Mouse (Mus musculus): Measurements from ENCODE around the gene Cd8b1. TPM values are rescaled to one million over a fixed set of nuclear protein-coding genes. Genes with fewer than 3 reads are reported as not detected.

Cd8b1 gene
- polyA plus RNA-seq, 1 experiment from 2014 or later, result not detected

GRCm38 (mm10) chr6:71360221-71360620, 37.6 kb downstream of the Cd8b1 start:
- no peak for ATAC-seq

GRCm38 (mm10) chr6:71360751-71361150, 38.2 kb downstream of the Cd8b1 start:
- Histone ChIP-seq H3K4me1 (ENCODE audit: control insufficient read depth, insufficient read depth, low read depth, low read length) (no peaks in the 10 kb centered on the region), H3K36me3 (ENCODE audit: control insufficient read depth, insufficient read depth, low read length) (no peaks in the 10 kb centered on the region), H3K9me3 (ENCODE audit: control insufficient read depth, low read length) (no peaks in the 10 kb centered on the region), H3K4me2 (ENCODE audit: low read length) (no peak overlapping the region), H3K9ac (ENCODE audit: low read depth, low read length) (no peak overlapping the region), H3K27ac (ENCODE audit: low read depth, low read length) (no peak overlapping the region), H3K4me3 (ENCODE audit: low read length) (no peak overlapping the region), H3K27me3 (replicated peaks; ENCODE audit: control insufficient read depth, insufficient read depth, low read length) (no peaks in the 10 kb centered on the region)
- WGBS, result 68% methylated on average over 5 of the region's 5 CpGs
- no peak for ATAC-seq

More at GRCm38 (mm10) chr6:71360221-71360620, 37.6 kb downstream of the Cd8b1 start:
- no peak overlapping the region for H3K4me2 ChIP-seq (ENCODE audit: low read length)
- no peaks in the 10 kb centered on the region for H3K27me3 ChIP-seq (replicated peaks; ENCODE audit: control insufficient read depth, insufficient read depth, low read length)
- H3K36me3 ChIP-seq (ENCODE audit: control insufficient read depth, insufficient read depth, low read length), result no peaks in the 10 kb centered on the region
- H3K9me3 ChIP-seq (ENCODE audit: control insufficient read depth, low read length), result no peaks in the 10 kb centered on the region
- H3K4me1 ChIP-seq (ENCODE audit: control insufficient read depth, insufficient read depth, low read depth, low read length), result no peaks in the 10 kb centered on the region
- no peak overlapping the region for H3K9ac ChIP-seq (ENCODE audit: low read depth, low read length)
- no peak overlapping the region for H3K27ac ChIP-seq (ENCODE audit: low read depth, low read length)
- WGBS, result 87% methylated on average over 4 of the region's 4 CpGs
- H3K4me3 ChIP-seq (ENCODE audit: low read length), result no peak overlapping the region

GRCm38 (mm10) chr6:71361156-71361670, 38.6 kb downstream of the Cd8b1 start:
- H3K9me3 ChIP-seq (ENCODE audit: control insufficient read depth, low read length), result no peaks in the 10 kb centered on the region
- no peak overlapping the region for H3K4me2 ChIP-seq (ENCODE audit: low read length)
- no peak overlapping the region for H3K27ac ChIP-seq (ENCODE audit: low read depth, low read length)
- H3K9ac ChIP-seq (ENCODE audit: low read depth, low read length), result no peak overlapping the region
- H3K4me1 ChIP-seq (ENCODE audit: control insufficient read depth, insufficient read depth, low read depth, low read length), result no peaks in the 10 kb centered on the region
- ATAC-seq, result no peak
- WGBS, result 90% methylated on average over 10 of the region's 10 CpGs
- no peak overlapping the region for H3K4me3 ChIP-seq (ENCODE audit: low read length)
- no peaks in the 10 kb centered on the region for H3K27me3 ChIP-seq (replicated peaks; ENCODE audit: control insufficient read depth, insufficient read depth, low read length)
- H3K36me3 ChIP-seq (ENCODE audit: control insufficient read depth, insufficient read depth, low read length), result no peaks in the 10 kb centered on the region

GRCm38 (mm10) chr6:71363995-71364394, 41.4 kb downstream of the Cd8b1 start:
- no peaks in the 10 kb centered on the region for H3K4me1 ChIP-seq (ENCODE audit: control insufficient read depth, insufficient read depth, low read depth, low read length)
- ATAC-seq, result no peak
- H3K4me2 ChIP-seq (ENCODE audit: low read length), result no peak overlapping the region
- no peak overlapping the region for H3K4me3 ChIP-seq (ENCODE audit: low read length)
- no peaks in the 10 kb centered on the region for H3K27me3 ChIP-seq (replicated peaks; ENCODE audit: control insufficient read depth, insufficient read depth, low read length)
- no peak overlapping the region for H3K9ac ChIP-seq (ENCODE audit: low read depth, low read length)
- no peak overlapping the region for H3K27ac ChIP-seq (ENCODE audit: low read depth, low read length)
- no peaks in the 10 kb centered on the region for H3K36me3 ChIP-seq (ENCODE audit: control insufficient read depth, insufficient read depth, low read length)
- H3K9me3 ChIP-seq (ENCODE audit: control insufficient read depth, low read length), result no peaks in the 10 kb centered on the region
- WGBS, result 67% methylated on average over 2 of the region's 2 CpGs

GRCm38 (mm10) chr6:71369416-71369815, 46.8 kb downstream of the Cd8b1 start:
- Histone ChIP-seq H3K9me3 (ENCODE audit: control insufficient read depth, low read length) (no peaks in the 10 kb centered on the region), H3K36me3 (ENCODE audit: control insufficient read depth, insufficient read depth, low read length) (no peaks in the 10 kb centered on the region), H3K4me1 (ENCODE audit: control insufficient read depth, insufficient read depth, low read depth, low read length) (no peaks in the 10 kb centered on the region), H3K4me3 (ENCODE audit: low read length) (no peak overlapping the region), H3K9ac (ENCODE audit: low read depth, low read length) (no peak overlapping the region), H3K27ac (ENCODE audit: low read depth, low read length) (no peak overlapping the region), H3K27me3 (replicated peaks; ENCODE audit: control insufficient read depth, insufficient read depth, low read length) (no peaks in the 10 kb centered on the region), H3K4me2 (ENCODE audit: low read length) (no peak overlapping the region)
- no peak for ATAC-seq
- 94% methylated on average over 6 of the region's 6 CpGs for WGBS

GRCm38 (mm10) chr6:71371085-71371605, 48.6 kb downstream of the Cd8b1 start:
- Histone ChIP-seq H3K27ac (ENCODE audit: low read depth, low read length) (no peak overlapping the region), H3K9me3 (ENCODE audit: control insufficient read depth, low read length) (no peaks in the 10 kb centered on the region), H3K4me1 (ENCODE audit: control insufficient read depth, insufficient read depth, low read depth, low read length) (no peaks in the 10 kb centered on the region), H3K27me3 (replicated peaks; ENCODE audit: control insufficient read depth, insufficient read depth, low read length) (no peaks in the 10 kb centered on the region), H3K4me3 (ENCODE audit: low read length) (no peak overlapping the region), H3K9ac (ENCODE audit: low read depth, low read length) (no peak overlapping the region), H3K36me3 (ENCODE audit: control insufficient read depth, insufficient read depth, low read length) (no peaks in the 10 kb centered on the region), H3K4me2 (ENCODE audit: low read length) (no peak overlapping the region)
- WGBS, result 89% methylated on average over 5 of the region's 5 CpGs
- ATAC-seq, result no peak

GRCm38 (mm10) chr6:71372041-71372720, 49.6 kb downstream of the Cd8b1 start:
- 84% methylated on average over 5 of the region's 5 CpGs for WGBS
- Histone ChIP-seq H3K9ac (ENCODE audit: low read depth, low read length) (no peak overlapping the region), H3K4me1 (ENCODE audit: control insufficient read depth, insufficient read depth, low read depth, low read length) (no peaks in the 10 kb centered on the region)

GRCm38 (mm10) chr6:71373249-71373775, 50.7 kb downstream of the Cd8b1 start, which contains the start of gene Cd8a:
Cd8a (plus strand) TSS chr6:71373427.
- no peaks in the 10 kb centered on the region for H3K9me3 ChIP-seq (ENCODE audit: control insufficient read depth, low read length)
- ATAC-seq, result no peak
- 86% methylated on average over 14 of the region's 14 CpGs for WGBS

More at GRCm38 (mm10) chr6:71372041-71372720, 49.6 kb downstream of the Cd8b1 start:
- H3K4me3 ChIP-seq (ENCODE audit: low read length), result no peak overlapping the region
- ATAC-seq, result no peak
- no peaks in the 10 kb centered on the region for H3K27me3 ChIP-seq (replicated peaks; ENCODE audit: control insufficient read depth, insufficient read depth, low read length)
- H3K27ac ChIP-seq (ENCODE audit: low read depth, low read length), result no peak overlapping the region
- H3K36me3 ChIP-seq (ENCODE audit: control insufficient read depth, insufficient read depth, low read length), result no peaks in the 10 kb centered on the region
- no peak overlapping the region for H3K4me2 ChIP-seq (ENCODE audit: low read length)
- H3K9me3 ChIP-seq (ENCODE audit: control insufficient read depth, low read length), result no peaks in the 10 kb centered on the region

GRCm38 (mm10) chr6:71374311-71374829, 51.8 kb downstream of the Cd8b1 start:
- Histone ChIP-seq H3K9me3 (ENCODE audit: control insufficient read depth, low read length) (no peaks in the 10 kb centered on the region), H3K4me1 (ENCODE audit: control insufficient read depth, insufficient read depth, low read depth, low read length) (no peaks in the 10 kb centered on the region), H3K27me3 (replicated peaks; ENCODE audit: control insufficient read depth, insufficient read depth, low read length) (no peaks in the 10 kb centered on the region), H3K4me3 (ENCODE audit: low read length) (no peak overlapping the region), H3K9ac (ENCODE audit: low read depth, low read length) (no peak overlapping the region), H3K27ac (ENCODE audit: low read depth, low read length) (no peak overlapping the region), H3K4me2 (ENCODE audit: low read length) (no peak overlapping the region), H3K36me3 (ENCODE audit: control insufficient read depth, insufficient read depth, low read length) (no peaks in the 10 kb centered on the region)
- WGBS, result 88% methylated on average over 19 of the region's 19 CpGs
- no peak for ATAC-seq

More at GRCm38 (mm10) chr6:71373249-71373775, 50.7 kb downstream of the Cd8b1 start, which contains the start of gene Cd8a:
- no peak within 1 kb of the TSS for H3K9ac ChIP-seq (ENCODE audit: low read depth, low read length)
- no peaks in the 10 kb centered on the region for H3K4me1 ChIP-seq (ENCODE audit: control insufficient read depth, insufficient read depth, low read depth, low read length)
- no peak within 1 kb of the TSS for H3K4me3 ChIP-seq (ENCODE audit: low read length)
- no peaks in the 10 kb centered on the region for H3K36me3 ChIP-seq (ENCODE audit: control insufficient read depth, insufficient read depth, low read length)
- no peak within 1 kb of the TSS for H3K27ac ChIP-seq (ENCODE audit: low read depth, low read length)
- no peak within 1 kb of the TSS for H3K4me2 ChIP-seq (ENCODE audit: low read length)
- H3K27me3 ChIP-seq (replicated peaks; ENCODE audit: control insufficient read depth, insufficient read depth, low read length), result no peaks in the 10 kb centered on the region
